In the genomic region with DNA sequence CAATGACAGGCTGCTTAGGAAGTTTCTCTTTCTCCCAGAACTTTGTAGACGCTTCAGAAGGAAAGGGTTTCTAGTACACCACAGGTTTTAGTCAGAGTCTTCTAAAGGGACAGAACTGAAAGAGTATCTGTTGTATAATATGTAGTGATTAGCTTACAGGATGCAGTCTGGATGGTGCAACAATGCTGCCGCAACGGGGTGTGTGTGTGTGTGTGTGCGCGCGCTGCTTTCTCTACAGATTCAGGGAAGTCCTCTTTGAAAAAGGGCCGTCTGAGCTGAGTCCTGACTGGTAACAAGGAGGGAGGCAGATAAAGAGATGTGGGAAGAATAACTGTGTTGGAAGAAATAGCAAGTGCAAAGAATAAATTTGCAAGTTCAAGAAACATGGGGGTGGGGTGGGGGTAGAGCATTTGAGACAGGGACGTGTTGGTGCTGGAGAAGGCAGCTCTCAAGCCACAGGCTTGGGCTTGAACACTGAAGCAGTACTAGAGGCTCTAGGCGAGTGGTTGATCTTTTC, we compare ENCODE assay signal across 23 mouse cellular contexts. TPM values are rescaled to one million over a fixed set of nuclear protein-coding genes. Genes with fewer than 3 reads are reported as not detected.
DNase-seq lines count a peak whose midpoint lies in the region; ATAC-seq and TF ChIP-seq lines count a peak whose summit lies in the region.
"Had no signal": no experiment of that assay in that cellular context is flagged by ENCODE, and none has a peak within 500 bp of the region (broad histone marks: within the 10 kb centered on the region; RNA-seq: fewer than 3 reads in every experiment).

No protein-coding gene starts in this region.

- H3K36me3 ChIP-seq in forebrain, postnatal 0 days (ENCODE audit: insufficient read depth): no peaks in the 10 kb centered on the region
- H3K36me3 ChIP-seq in forebrain, embryonic 10.5 days (replicated peaks): no peaks in the 10 kb centered on the region
- H3K36me3 ChIP-seq in heart, adult 2 months (ENCODE audit: control insufficient read depth, insufficient read depth, low read length): no peaks in the 10 kb centered on the region
- H3K36me3 ChIP-seq: forebrain, embryonic 12.5 days; hindbrain, embryonic 13.5 days; limb, embryonic 15.5 days; liver, embryonic 15.5 days; neural tube, embryonic 15.5 days had no signal

- DNase-seq in forebrain, postnatal 0 days: no peak
- DNase-seq in forebrain, embryonic 10.5 days (ENCODE audit: extremely low spot score, low spot score): no peak
- DNase-seq in right cerebral cortex, adult 18-20 months: peak; percentile 11
- DNase-seq in right cerebral cortex, postnatal 14 days: no peak
- no peak for DNase-seq in heart, adult 2 months
- DNase-seq in lung, postnatal 4 days: no peak
- DNase-seq: adrenal gland, postnatal 10 days; B cell, adult 2 months; cerebellum, adult 11 months; cerebellum, postnatal 10 days; gastrocnemius, postnatal 14 days; heart, adult 18-20 months; kidney, adult 18-20 months; kidney, postnatal 4 days; thymus, postnatal 14 days had no signal

- WGBS in forebrain, postnatal 0 days: 48% methylated on average over 9 of the region's 9 CpGs
- WGBS in forebrain, embryonic 10.5 days: 87% methylated on average over 9 of the region's 9 CpGs
- WGBS in heart, adult 2 months: 75% methylated on average over 9 of the region's 9 CpGs

- no peak overlapping the region for H3K27ac ChIP-seq in forebrain, postnatal 0 days (ENCODE audit: low read depth, low read length)
- no peak overlapping the region for H3K27ac ChIP-seq in forebrain, embryonic 10.5 days
- H3K27ac ChIP-seq in heart, adult 2 months: no peak overlapping the region
- H3K27ac ChIP-seq: forebrain, embryonic 12.5 days; hindbrain, embryonic 13.5 days; limb, embryonic 15.5 days; liver, embryonic 15.5 days; macrophage; neural tube, embryonic 15.5 days had no signal

- no peak overlapping the region for H3K4me2 ChIP-seq in forebrain, postnatal 0 days (ENCODE audit: low read depth)
- H3K4me2 ChIP-seq: forebrain, embryonic 12.5 days; hindbrain, embryonic 13.5 days; limb, embryonic 15.5 days; liver, embryonic 15.5 days; midbrain, embryonic 11.5 days; neural tube, embryonic 15.5 days had no signal

- H3K4me1 ChIP-seq in forebrain, postnatal 0 days (ENCODE audit: insufficient read depth): no peaks in the 10 kb centered on the region
- peaks cover 11% of the 10 kb centered on the region; the same call in 1 of the 2 replicates for H3K4me1 ChIP-seq in forebrain, embryonic 10.5 days
- H3K4me1 ChIP-seq in heart, adult 2 months (ENCODE audit: control insufficient read depth, insufficient read depth, low read length): peaks cover 1% of the 10 kb centered on the region; the same call in 1 of the 2 replicates
- H3K4me1 ChIP-seq: forebrain, embryonic 12.5 days; hindbrain, embryonic 13.5 days; liver, embryonic 15.5 days; neural tube, embryonic 15.5 days had no signal

- 0 out of 2 replicates have a peak, but pooled peaks have one; percentile 16 for ATAC-seq in forebrain, postnatal 0 days
- peak; percentile 95 for ATAC-seq in granulocyte monocyte progenitor cell, adult 5-6 weeks (replicated peaks; ENCODE audit: poor library complexity, severe bottlenecking)

- intact Hi-C loops in heart, adult 2 months (cut with DNase I): no loop called here

- no peak overlapping the region for H3K4me3 ChIP-seq in forebrain, postnatal 0 days (ENCODE audit: low read depth, low read length)
- H3K4me3 ChIP-seq in forebrain, embryonic 10.5 days: no peak overlapping the region
- H3K4me3 ChIP-seq in heart, adult 2 months: no peak overlapping the region
- H3K4me3 ChIP-seq: forebrain, embryonic 12.5 days; hindbrain, embryonic 13.5 days; limb, embryonic 15.5 days; liver, embryonic 15.5 days; neural tube, embryonic 15.5 days had no signal

- no peak overlapping the region for H3K9ac ChIP-seq in forebrain, postnatal 0 days
- no peak overlapping the region for H3K9ac ChIP-seq in heart, adult 2 months (ENCODE audit: low read depth, low read length)
- H3K9ac ChIP-seq: forebrain, embryonic 12.5 days; hindbrain, embryonic 13.5 days; limb, embryonic 15.5 days; liver, embryonic 15.5 days; neural tube, embryonic 15.5 days had no signal

- no peak for TF ChIP-seq EP300 in heart, adult 2 months (IDR thresholded peaks at IDR 0.05; ENCODE audit: insufficient read depth, low read depth, low read length)

- TF ChIP-seq POLR2A in heart, adult 2 months (IDR thresholded peaks at IDR 0.05; ENCODE audit: insufficient read depth, low read depth, low read length): no peak

- no peaks in the 10 kb centered on the region for H3K9me3 ChIP-seq in forebrain, postnatal 0 days (ENCODE audit: low read length)
- no peaks in the 10 kb centered on the region for H3K9me3 ChIP-seq in forebrain, embryonic 10.5 days
- H3K9me3 ChIP-seq: forebrain, embryonic 12.5 days; hindbrain, embryonic 13.5 days; limb, embryonic 15.5 days; liver, embryonic 15.5 days; neural tube, embryonic 15.5 days had no signal

- H3K79me2 ChIP-seq in heart, adult 2 months (replicated peaks; ENCODE audit: control insufficient read depth, insufficient read depth, low read length): no peaks in the 10 kb centered on the region

- no peaks in the 10 kb centered on the region for H3K27me3 ChIP-seq in forebrain, postnatal 0 days (ENCODE audit: insufficient read depth, low read length)
- H3K27me3 ChIP-seq in forebrain, embryonic 10.5 days (ENCODE audit: poor library complexity, severe bottlenecking): no peaks in the 10 kb centered on the region
- no peaks in the 10 kb centered on the region for H3K27me3 ChIP-seq in heart, adult 2 months (ENCODE audit: control insufficient read depth, insufficient read depth, low read length)
- H3K27me3 ChIP-seq: forebrain, embryonic 12.5 days; hindbrain, embryonic 13.5 days; limb, embryonic 15.5 days; liver, embryonic 15.5 days; neural tube, embryonic 15.5 days had no signal

- TF ChIP-seq CTCF in forebrain, postnatal 0 days (IDR thresholded peaks at IDR 0.05; ENCODE audit: low read depth): no peak
- no peak for TF ChIP-seq CTCF in heart, adult 2 months (IDR thresholded peaks at IDR 0.05)

RNA-seq across cellular contexts. Expression of gene Erbin, which starts 38.4 kb away (rescaled TPM):
- total RNA-seq in forebrain, postnatal 0 days (2014; rRNA removed): 33.6 and 51.3 TPM in 2 replicates
- polyA plus RNA-seq in forebrain, postnatal 0 days (2015; fragmentation: Nextera tagmentation; extraction: Ambion mirVana): 5.1 and 6.0 TPM in 2 replicates
- 13.4 and 13.5 TPM in 2 replicates for polyA plus RNA-seq in forebrain, embryonic 10.5 days (2016; fragmentation: Nextera tagmentation; extraction: Ambion mirVana)
- total RNA-seq in granulocyte monocyte progenitor cell, adult 5-6 weeks (2014; fragmentation: Nextera tagmentation): 63.9 and 67.0 TPM in 2 replicates
- 83.1 and 89.0 TPM in 2 replicates for total RNA-seq in granulocyte monocyte progenitor cell, adult 5-6 weeks (2017)
- total RNA-seq in heart, adult 2 months (2021): 10 to 100 TPM; 44.0 to 47.5 TPM
- 6.2 and 11.9 TPM in 2 replicates for polyA plus RNA-seq in heart, adult 2 months (2012; rRNA removed)
